ENCODE assay signal across 18 mouse cellular contexts in the genomic region with DNA sequence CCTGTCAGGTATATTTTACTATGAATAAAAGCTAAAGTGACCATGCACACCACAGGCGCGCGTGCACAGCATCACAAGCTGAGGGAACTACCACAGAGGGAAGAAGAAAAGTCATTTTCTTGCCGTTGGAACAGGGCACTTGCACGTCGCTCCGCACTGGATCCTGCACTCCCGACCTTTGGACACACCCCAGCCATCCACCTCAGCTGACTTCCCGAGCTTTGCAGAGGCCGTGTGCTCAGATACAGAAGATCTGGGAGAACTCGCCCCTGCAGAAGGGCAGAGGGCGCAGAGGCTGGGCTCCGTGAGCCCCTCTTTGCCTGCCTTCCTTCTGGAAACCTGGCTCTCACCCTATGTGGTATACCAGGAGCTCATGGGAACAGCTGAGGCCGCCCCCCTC.
DNase-seq lines count a peak whose midpoint lies in the region; ATAC-seq lines count a peak whose summit lies in the region.
"Had no signal": no experiment of that assay in that cellular context is flagged by ENCODE, and none has a peak within 500 bp of the region (broad histone marks: within the 10 kb centered on the region; RNA-seq: fewer than 3 reads in every experiment).

No protein-coding gene starts in this region.

- no peak overlapping the region for H3K4me2 ChIP-seq in intestine, embryonic 15.5 days (replicated peaks)
- H3K4me2 ChIP-seq in kidney, embryonic 16.5 days (replicated peaks; ENCODE audit: low read depth, low read length) = no peak overlapping the region
- no peak overlapping the region for H3K4me2 ChIP-seq in stomach, embryonic 16.5 days (ENCODE audit: low read depth, low read length)
- H3K4me2 ChIP-seq: forebrain, embryonic 15.5 days; heart, embryonic 11.5 days; liver, embryonic 15.5 days; midbrain, embryonic 15.5 days had no signal

- no peaks in the 10 kb centered on the region for H3K36me3 ChIP-seq in intestine, embryonic 15.5 days
- H3K36me3 ChIP-seq in kidney, embryonic 16.5 days (ENCODE audit: insufficient read depth, low read length) = no peaks in the 10 kb centered on the region
- H3K36me3 ChIP-seq in stomach, embryonic 16.5 days (ENCODE audit: control insufficient read depth, insufficient read depth, low read length) = no peaks in the 10 kb centered on the region
- H3K36me3 ChIP-seq: forebrain, embryonic 15.5 days; liver, embryonic 15.5 days; midbrain, embryonic 15.5 days had no signal

- ATAC-seq in intestine, embryonic 15.5 days = peak; percentile 69
- ATAC-seq in kidney, embryonic 16.5 days (ENCODE audit: low FRiP score, low TSS enrichment) = 0 out of 2 replicates have a peak, but pooled peaks have one; percentile 6
- ATAC-seq in stomach, embryonic 16.5 days (ENCODE audit: insufficient read depth, low FRiP score) = peak; percentile 44; the same call in 1 of the 2 replicates
- ATAC-seq: forebrain, embryonic 15.5 days; midbrain, embryonic 15.5 days had no signal

- H3K9ac ChIP-seq in intestine, embryonic 15.5 days = no peak overlapping the region
- no peak overlapping the region for H3K9ac ChIP-seq in kidney, embryonic 16.5 days (replicated peaks; ENCODE audit: low read length)
- no peak overlapping the region for H3K9ac ChIP-seq in stomach, embryonic 16.5 days (ENCODE audit: low read length)
- H3K9ac ChIP-seq: forebrain, embryonic 15.5 days; liver, embryonic 15.5 days; midbrain, embryonic 15.5 days had no signal

- DNase-seq in ZHBTc4 (ENCODE audit: low read depth, low spot score) = peak; percentile 56
- DNase-seq in thymus, adult 18-20 months = no peak
- no peak for DNase-seq in layer of hippocampus, postnatal 36 days
- no peak for DNase-seq in frontal cortex, postnatal 10 days (ENCODE audit: low spot score in 2 of 2)
- DNase-seq: cerebellum, adult 11 months; cerebellum, postnatal 14 days; heart, postnatal 14 days; lung, postnatal 14 days; thymus, postnatal 4 days had no signal

- H3K27ac ChIP-seq in intestine, embryonic 15.5 days = peak overlapping the region; percentile 89
- H3K27ac ChIP-seq in kidney, embryonic 16.5 days (ENCODE audit: low read length) = no peak overlapping the region
- no peak overlapping the region for H3K27ac ChIP-seq in stomach, embryonic 16.5 days (ENCODE audit: low read length)
- H3K27ac ChIP-seq: forebrain, embryonic 15.5 days; liver, embryonic 15.5 days; midbrain, embryonic 15.5 days had no signal

- no peak overlapping the region for H3K4me3 ChIP-seq in intestine, embryonic 15.5 days (replicated peaks)
- H3K4me3 ChIP-seq in kidney, embryonic 16.5 days (ENCODE audit: low read length) = no peak overlapping the region
- no peak overlapping the region for H3K4me3 ChIP-seq in stomach, embryonic 16.5 days (replicated peaks; ENCODE audit: low read length)
- H3K4me3 ChIP-seq: forebrain, embryonic 15.5 days; layer of hippocampus, adult 2 months; liver, embryonic 15.5 days; megakaryocyte, embryonic 14.5 days; midbrain, embryonic 15.5 days had no signal

- no peaks in the 10 kb centered on the region for H3K27me3 ChIP-seq in intestine, embryonic 15.5 days (replicated peaks)
- no peaks in the 10 kb centered on the region for H3K27me3 ChIP-seq in kidney, embryonic 16.5 days (ENCODE audit: insufficient read depth, low read length)
- H3K27me3 ChIP-seq in stomach, embryonic 16.5 days (ENCODE audit: control insufficient read depth, insufficient read depth, low read length) = no peaks in the 10 kb centered on the region; the same call in 1 of the 2 replicates
- H3K27me3 ChIP-seq: forebrain, embryonic 15.5 days; liver, embryonic 15.5 days; megakaryocyte, embryonic 14.5 days had no signal

- WGBS in intestine, embryonic 15.5 days = 57% methylated on average over 14 of the region's 14 CpGs
- WGBS in kidney, embryonic 16.5 days = 76% methylated on average over 14 of the region's 14 CpGs
- 60% methylated on average over 14 of the region's 14 CpGs for WGBS in stomach, embryonic 16.5 days

- peaks cover 28% of the 10 kb centered on the region for H3K4me1 ChIP-seq in intestine, embryonic 15.5 days (replicated peaks)
- peaks cover 16% of the 10 kb centered on the region for H3K4me1 ChIP-seq in kidney, embryonic 16.5 days (ENCODE audit: insufficient read depth, low read length)
- H3K4me1 ChIP-seq in stomach, embryonic 16.5 days (ENCODE audit: control insufficient read depth, insufficient read depth, low read length) = peaks cover 26% of the 10 kb centered on the region

- H3K9me3 ChIP-seq in intestine, embryonic 15.5 days = no peaks in the 10 kb centered on the region
- H3K9me3 ChIP-seq in kidney, embryonic 16.5 days (ENCODE audit: low read length) = no peaks in the 10 kb centered on the region
- no peaks in the 10 kb centered on the region for H3K9me3 ChIP-seq in stomach, embryonic 16.5 days (replicated peaks; ENCODE audit: control insufficient read depth, low read length)
- H3K9me3 ChIP-seq: forebrain, embryonic 15.5 days; liver, embryonic 15.5 days; megakaryocyte, embryonic 14.5 days; midbrain, embryonic 15.5 days had no signal

Comparison
In these comparisons a context has a peak if more than half of its experiments do, and no peak if none do; other contexts are left out.
1. ATAC-seq: peak in every context shown above with its lines; median percentile 69 in intestine, embryonic 15.5 days; 44 in stomach, embryonic 16.5 days; 6 in kidney, embryonic 16.5 days.